Mouse (Mus musculus) retina, embryonic 14.5 days (tissue): Measurements from ENCODE around the gene Micu2.

ENCODE experiments used
- DNase-seq: peaks from one replicate; pipeline ENCODE4 v3.0.0-alpha.2; 2015; ENCODE audit warnings: low spot score

Micu2 gene

GRCm38 (mm10) chr14:57998526-57999401 is at the start of gene Micu2:
TSS of gene Micu2 (minus strand) at chr14:57999262.
- peak; percentile 94 for DNase-seq

- DNase-seq = no peak
Observed at GRCm38 (mm10) chr14:58046639-58047284, 47.7 kb upstream of the Micu2 start.

DNA sequence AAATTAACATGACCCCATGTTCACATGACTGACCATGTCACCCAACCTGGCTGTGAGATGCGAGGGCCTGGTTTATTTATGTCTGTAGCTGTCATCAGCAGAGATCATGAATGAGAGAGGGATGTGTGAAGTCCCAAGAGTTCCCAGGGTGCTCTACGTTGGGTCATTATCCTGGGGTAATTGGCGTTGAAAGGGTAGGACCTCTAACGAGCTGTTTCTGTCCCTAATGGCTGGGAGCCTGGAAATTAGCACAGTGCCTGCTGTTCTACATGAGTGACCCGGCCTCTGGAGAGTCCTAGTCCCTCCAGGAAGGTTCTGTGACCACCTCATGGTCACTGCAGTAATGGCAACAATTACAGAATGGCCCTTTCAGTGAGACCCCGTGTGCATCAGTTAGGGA is 37.1 kb upstream of the Micu2 start:
- peak; percentile 93 for DNase-seq

GRCm38 (mm10) chr14:58034567-58034966 is 35.5 kb upstream of the Micu2 start:
- peak; percentile 89 for DNase-seq

- DNase-seq = peak; percentile 69
Observed at GRCm38 (mm10) chr14:58018869-58019268, 19.8 kb upstream of the Micu2 start.

GRCm38 (mm10) chr14:58003852-58004251 is 4.8 kb upstream of the Micu2 start:
- DNase-seq = no peak

DNA sequence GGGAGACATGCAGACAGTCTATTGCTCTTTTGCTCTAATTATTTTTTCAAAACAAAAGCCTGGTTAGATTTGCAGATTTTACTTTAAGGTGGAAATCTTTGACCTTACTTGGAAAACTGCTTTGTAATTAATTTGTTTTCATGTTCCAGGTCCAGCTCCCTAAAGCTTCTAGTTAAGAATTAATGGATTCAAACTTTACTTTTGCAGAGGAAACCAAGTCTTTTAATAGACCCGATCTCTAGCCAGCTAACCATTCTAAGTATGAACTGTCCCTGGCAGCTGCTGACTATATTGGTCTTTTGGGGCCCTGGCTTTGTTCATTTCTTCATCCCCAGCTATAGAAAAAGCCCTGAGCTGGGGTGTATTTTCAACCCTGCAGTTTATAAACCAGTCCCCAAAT is 3.1 kb upstream of the Micu2 start:
- DNase-seq = no peak

GRCm38 (mm10) chr14:57999402-57999734 is 306 bp upstream of the Micu2 start:
- DNase-seq = no peak

DNA sequence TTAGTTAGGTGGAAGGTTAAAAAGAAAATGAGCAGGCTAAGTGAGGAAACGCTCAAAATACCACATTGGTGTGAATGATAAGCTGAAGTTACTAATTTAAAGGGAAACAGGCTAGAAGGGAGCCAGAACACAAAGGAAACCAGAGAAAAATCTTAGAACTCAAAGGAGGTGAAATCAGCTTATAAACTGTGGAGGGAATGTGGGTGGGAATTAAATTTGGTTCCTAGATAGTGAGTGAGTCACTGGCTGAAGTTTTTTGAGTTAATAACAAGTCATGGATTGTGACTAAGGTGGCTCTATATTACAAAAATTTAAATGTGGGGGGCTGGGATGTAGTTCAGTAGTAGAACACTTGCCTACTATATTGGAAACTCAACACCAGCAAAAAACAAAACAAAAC is 1.6 kb downstream of the Micu2 start:
- DNase-seq = no peak

DNA sequence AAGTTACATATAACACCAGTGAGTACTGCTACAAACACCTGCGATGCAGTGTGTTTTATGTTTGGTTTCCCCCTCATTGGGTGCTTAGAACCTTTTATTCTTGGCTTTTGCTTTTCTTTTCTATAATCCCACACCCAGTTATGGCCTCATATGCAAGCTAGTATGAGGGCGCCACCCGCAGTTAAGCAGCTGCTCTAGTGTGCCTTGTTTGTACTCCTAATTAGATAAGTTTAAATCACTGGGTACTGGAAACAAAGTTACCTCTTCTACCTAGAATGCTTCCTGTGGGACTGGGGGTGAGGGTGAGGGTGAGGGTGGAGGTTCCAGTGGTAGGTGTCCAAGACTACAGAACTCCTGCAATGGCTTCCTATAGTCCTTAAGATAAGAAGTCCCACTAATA is 2.9 kb downstream of the Micu2 start:
- DNase-seq = no peak

DNA sequence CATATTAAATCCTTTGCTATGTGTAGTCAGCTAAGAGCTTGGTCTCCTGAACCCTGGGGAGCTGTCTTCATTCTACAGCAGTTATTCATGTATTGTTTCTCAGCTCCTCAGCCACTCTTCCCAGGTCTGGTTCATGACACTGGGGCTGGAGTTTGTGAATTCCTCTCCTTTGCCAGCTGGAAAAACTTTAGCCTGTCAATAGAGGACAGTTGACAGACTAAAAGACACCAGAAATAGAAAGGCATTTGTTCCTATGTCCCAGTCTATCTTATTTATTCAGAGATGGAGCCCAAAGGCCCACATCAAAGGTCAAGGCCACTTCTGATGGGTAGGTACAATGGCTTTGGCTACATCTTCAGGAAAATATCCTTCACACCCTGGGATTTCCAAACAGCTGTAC is 7.3 kb downstream of the Micu2 start:
- DNase-seq = no peak

DNA sequence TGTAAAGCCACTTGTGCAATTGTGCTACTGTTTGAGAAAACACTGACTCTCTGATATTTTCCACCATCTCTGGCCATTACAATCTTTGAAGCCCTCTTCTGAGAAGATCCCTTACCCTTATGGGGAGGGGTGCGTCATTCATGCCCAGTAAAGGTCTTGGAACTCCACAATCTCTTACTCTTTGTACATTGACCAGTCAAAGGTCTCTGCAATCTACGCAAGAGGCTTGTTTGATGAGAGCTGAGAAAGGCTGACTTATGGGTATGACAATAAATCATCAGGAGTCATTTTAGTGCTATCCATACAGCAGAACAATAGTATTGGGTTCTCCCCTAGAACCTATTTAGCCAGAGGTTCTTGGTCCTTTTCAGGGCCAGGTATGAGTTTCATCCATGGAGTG is 9.9 kb downstream of the Micu2 start:
- no peak for DNase-seq

- DNase-seq = no peak
Observed at GRCm38 (mm10) chr14:57985780-57986179, 13.3 kb downstream of the Micu2 start.

DNA sequence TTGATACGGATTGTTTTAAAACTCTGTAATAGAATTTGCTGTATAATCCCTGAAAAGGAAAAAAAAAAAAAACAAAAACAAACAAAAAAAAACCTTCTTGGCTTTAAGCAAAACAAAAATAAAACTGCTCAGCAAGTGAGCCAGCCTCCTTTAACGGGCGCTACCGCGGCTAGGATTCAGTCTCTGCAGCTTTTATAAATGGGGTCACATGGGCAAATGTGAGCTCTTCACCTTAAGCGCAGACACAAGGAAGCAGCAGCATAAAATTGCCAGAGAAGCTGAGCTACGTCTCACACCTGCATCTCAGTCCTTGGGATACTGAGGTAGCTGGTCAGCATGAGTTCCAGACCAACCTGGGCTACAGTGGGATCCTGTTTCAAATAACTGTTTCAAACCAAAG is 16.6 kb downstream of the Micu2 start:
- DNase-seq = no peak

DNA sequence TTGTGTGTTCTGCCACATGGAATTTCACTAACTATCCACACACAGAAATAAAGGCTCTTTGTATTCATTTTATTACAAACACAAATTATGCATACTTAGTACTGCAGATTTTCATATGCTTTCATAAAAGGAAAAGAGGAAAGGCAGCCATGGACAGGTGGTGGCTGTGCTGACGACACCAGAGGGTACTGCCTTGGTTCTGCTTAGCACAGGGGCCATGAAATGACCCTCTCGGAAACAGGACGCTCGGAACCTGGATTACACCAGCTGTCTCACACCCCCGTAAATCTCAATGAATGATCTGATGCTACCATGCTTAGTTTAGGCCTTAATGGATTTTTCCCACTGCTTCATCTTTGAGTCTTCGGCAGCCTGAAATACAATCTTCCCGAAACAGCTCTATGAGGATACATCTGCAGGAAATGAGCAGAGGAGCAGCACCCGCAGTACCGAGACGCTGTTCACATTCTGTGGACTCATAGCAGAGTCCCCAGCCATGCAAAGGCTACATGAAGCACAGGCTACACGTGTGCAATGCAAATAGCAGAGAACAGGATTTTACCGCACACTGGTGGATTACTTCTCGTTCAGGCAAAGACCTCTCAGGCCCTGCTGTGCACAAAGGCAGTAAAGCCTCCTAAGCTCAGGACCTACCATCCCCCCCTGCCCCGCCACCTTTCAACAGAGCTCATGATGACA is 17.2 kb downstream of the Micu2 start:
- peak; percentile 37 for DNase-seq

DNA sequence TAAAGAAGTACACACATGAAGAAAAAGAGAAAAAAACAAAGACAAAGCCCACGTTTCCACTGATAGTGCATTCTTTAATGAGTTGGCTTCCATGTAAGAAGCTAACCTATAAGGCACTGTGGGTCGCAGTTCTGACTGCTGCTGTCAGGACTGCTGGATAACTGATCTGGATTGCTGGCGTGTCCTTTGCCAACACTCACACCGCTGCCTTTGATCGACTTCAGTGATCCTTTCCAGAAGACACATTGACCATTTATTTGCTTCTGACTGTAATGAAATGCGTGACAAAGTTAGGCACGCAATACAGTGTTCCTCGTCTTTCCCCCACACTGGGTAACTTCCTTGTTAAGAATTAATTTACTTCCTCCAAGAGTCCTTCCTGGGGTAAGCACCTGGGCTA is 18.3 kb downstream of the Micu2 start:
- no peak for DNase-seq

GRCm38 (mm10) chr14:57980179-57980578 is 18.9 kb downstream of the Micu2 start:
- no peak for DNase-seq

- no peak for DNase-seq
Observed at GRCm38 (mm10) chr14:57978144-57978543, 20.9 kb downstream of the Micu2 start.

- no peak for DNase-seq
Observed at GRCm38 (mm10) chr14:57975656-57976055, 23.4 kb downstream of the Micu2 start.

DNA sequence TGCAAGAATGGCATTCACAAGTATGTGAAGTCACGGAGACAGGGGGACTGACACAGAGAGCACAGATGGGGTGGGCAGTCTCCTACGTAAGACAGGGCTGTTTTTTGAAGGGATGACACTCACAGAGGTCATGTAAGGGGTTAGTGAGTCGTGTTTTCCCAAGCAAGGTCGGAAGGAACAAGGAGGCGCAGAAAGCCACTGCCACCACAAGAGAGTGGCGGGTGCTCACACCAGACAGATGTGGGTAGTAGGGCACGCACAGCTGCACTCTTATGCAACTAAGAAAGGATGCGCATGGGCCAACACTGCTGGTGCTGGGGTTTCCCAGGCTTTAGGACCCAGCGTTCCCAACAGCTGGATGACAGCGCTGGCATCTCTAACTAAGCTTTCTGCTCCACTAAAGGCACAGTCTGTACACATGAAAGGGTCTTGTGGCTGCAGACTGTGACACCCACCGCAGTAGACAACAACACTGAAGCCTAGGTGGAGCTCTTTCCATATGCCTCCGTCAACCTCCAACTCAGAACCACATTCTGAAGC is 27.0 kb downstream of the Micu2 start:
- DNase-seq = no peak

DNA sequence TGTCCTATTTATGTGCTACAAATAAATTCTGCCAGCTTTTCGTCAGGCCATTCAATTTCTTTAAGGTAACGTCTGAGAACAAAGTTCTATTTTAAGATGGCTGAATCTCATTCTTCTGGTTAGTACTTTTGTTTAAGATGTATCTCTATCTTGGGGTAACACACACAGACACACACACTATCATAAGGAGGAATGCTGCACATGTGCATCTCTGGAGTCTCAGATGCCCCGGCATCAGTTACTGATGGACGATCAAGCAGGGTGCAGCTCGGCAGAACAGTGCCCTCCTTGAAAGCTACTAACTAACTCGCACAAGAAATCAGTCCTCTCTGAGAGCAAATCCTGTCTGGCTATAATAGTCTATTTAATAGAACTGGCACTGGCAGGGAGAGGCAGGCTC is 30.2 kb downstream of the Micu2 start:
- no peak for DNase-seq

DNA sequence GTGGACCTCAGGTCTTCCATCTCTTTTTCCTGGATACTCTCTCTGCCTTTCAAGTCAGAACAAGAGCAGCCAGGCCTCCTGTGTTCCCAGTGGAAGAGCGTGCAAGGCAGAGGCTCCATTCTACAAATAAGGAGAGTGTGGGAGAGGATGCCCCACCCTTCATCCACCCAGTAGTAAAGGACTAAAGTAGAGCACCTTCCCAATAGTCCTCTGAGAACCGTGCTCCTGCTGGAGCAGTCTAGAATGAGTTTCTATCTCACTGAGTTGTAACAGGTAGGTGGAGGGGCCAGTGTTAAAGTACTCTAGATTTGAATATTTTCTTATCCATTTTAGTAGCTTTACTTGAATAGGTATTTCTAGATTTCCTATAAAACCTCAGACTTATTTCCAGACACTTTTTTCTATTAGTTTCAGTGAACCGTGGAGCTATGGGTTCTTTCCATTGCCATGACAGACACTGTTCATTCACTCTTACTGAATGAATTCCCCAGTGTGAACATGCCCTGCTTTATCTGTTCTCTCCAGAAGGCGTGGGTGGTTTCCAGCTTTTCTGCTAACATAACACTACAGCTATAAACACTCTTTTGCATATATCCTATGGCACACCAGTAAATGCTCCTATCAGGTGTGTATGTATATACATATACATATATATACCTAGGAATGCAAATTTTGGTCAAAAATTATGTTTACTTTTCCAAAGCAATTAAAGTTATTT is 31.8 kb downstream of the Micu2 start:
- DNase-seq = no peak
